Mouse (Mus musculus) kidney, adult 2 months (tissue): ENCODE data around the gene Gm9008.

ENCODE experiments used
- CTCF ChIP-seq: fragments of 200-500 bp; conservative IDR thresholded peaks from 2 replicates; pipeline ENCODE4 v1.5.1; 2011; ENCODE audit warnings: low read depth, mild to moderate bottlenecking, control low read depth, low read length, moderate library complexity, mixed read lengths; ENCODE audit not compliant: insufficient read depth, insufficient read length
- POLR2A ChIP-seq: fragments of 200-500 bp; IDR thresholded peaks from one replicate; pipeline ENCODE4 v1.6.1; 2011; ENCODE audit warnings: low read depth, low read length, control low read depth

DNA sequence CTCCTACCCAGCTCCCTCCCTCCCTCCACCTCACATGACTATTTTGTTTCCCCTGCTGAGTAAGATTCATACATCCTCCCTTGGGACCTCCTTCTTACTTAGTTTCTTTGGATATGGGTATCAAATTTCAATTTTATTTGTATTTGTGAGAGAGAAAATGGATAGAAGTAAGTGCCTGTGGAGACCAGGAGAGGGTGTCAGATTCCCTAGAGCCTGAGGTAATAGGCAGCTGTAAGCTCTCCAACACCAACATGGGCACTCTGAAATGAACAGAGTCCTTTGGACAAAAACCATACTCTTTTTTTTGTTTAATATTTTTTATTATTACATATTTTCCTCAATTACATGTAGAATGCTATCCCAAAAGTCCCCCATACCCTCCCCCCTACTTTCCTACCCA, 12.6 kb upstream of the Gm9008 start:
- TF ChIP-seq POLR2A (no peak), CTCF (no peak)
